Mouse (Mus musculus) ovary, postnatal 36 days (tissue): ENCODE data around the gene Rfpl4.
"Not testable (repeated sequence)": the region's sequence is repeated elsewhere in the genome, so short reads cannot be mapped to it uniquely, and the experiment has no call there.

Experiments used
- DNase-seq: peaks from one replicate; pipeline ENCODE4 v3.0.0; 2022; ENCODE audit warnings: low spot score, mixed read lengths

Gene Rfpl4

GRCm38 (mm10) chr7:5116850-5117249 lies at the start of gene Rfpl4:
Gene Rfpl4, minus strand, starts transcription at chr7:5116950.
- DNase-seq, result no peak

- DNase-seq, result not testable (repeated sequence)
These were observed 32.8 kb upstream of the Rfpl4 start, which contains the start of gene Vmn1r55 for GRCm38 (mm10) chr7:5149570-5149969. Gene Vmn1r55, minus strand, starts transcription at chr7:5149670.

GRCm38 (mm10) chr7:5125549-5126406 lies 9.0 kb upstream of the Rfpl4 start, which contains the start of gene Rasl2-9:
Gene Rasl2-9, minus strand, starts transcription at chr7:5125950.
- DNase-seq, result peak; percentile 81

GRCm38 (mm10) chr7:5125078-5125477 lies 8.3 kb upstream of the Rfpl4 start:
- no peak for DNase-seq

GRCm38 (mm10) chr7:5112701-5113100 lies 4.0 kb downstream of the Rfpl4 start:
- no peak for DNase-seq

- DNase-seq, result no peak
These were observed 7.4 kb downstream of the Rfpl4 start for GRCm38 (mm10) chr7:5109301-5109700.

GRCm38 (mm10) chr7:5108272-5108671 lies 8.5 kb downstream of the Rfpl4 start:
- no peak for DNase-seq

GRCm38 (mm10) chr7:5102564-5102963 lies 14.2 kb downstream of the Rfpl4 start:
- no peak for DNase-seq

GRCm38 (mm10) chr7:5101066-5101663 lies 15.6 kb downstream of the Rfpl4 start:
- no peak for DNase-seq

- DNase-seq, result no peak
These were observed 17.0 kb downstream of the Rfpl4 start for GRCm38 (mm10) chr7:5099796-5100195.

- no peak for DNase-seq
These were observed 18.0 kb downstream of the Rfpl4 start for GRCm38 (mm10) chr7:5098769-5099168.

- DNase-seq, result no peak
These were observed 23.8 kb downstream of the Rfpl4 start for GRCm38 (mm10) chr7:5092831-5093510.

GRCm38 (mm10) chr7:5092381-5092780 lies 24.4 kb downstream of the Rfpl4 start:
- DNase-seq, result no peak

GRCm38 (mm10) chr7:5091008-5091728 lies 25.6 kb downstream of the Rfpl4 start:
- DNase-seq, result no peak

GRCm38 (mm10) chr7:5089853-5090252 lies 26.9 kb downstream of the Rfpl4 start:
- DNase-seq, result no peak

GRCm38 (mm10) chr7:5087886-5088285 lies 28.9 kb downstream of the Rfpl4 start:
- DNase-seq, result no peak

- DNase-seq, result no peak
These were observed 29.8 kb downstream of the Rfpl4 start for GRCm38 (mm10) chr7:5086921-5087440.

GRCm38 (mm10) chr7:5085512-5085911 lies 31.2 kb downstream of the Rfpl4 start:
- no peak for DNase-seq

- DNase-seq, result no peak
These were observed 33.2 kb downstream of the Rfpl4 start for GRCm38 (mm10) chr7:5083325-5084105.

- no peak for DNase-seq
These were observed 34.8 kb downstream of the Rfpl4 start for GRCm38 (mm10) chr7:5081939-5082338.

GRCm38 (mm10) chr7:5081241-5081640 lies 35.5 kb downstream of the Rfpl4 start:
- DNase-seq, result no peak
